Mouse (Mus musculus) gonadal fat pad, adult 2 months (tissue): Measurements from ENCODE around the gene Nf2. TPM values are rescaled to one million over a fixed set of nuclear protein-coding genes. Genes with fewer than 3 reads are reported as not detected.
A peak's percentile ranks its signal among the peaks of the same experiment; 100 is the strongest.

Experiments
- DNase-seq: peaks from one replicate; pipeline ENCODE4 v3.0.0-alpha.2; 2012; ENCODE audit warnings: low read depth
- polyA plus RNA-seq: library from polyadenylated mRNA; depleted of rRNA; stranded (reverse); fragments of >200 nt; gene quantifications from 2 replicates; pipeline ENCODE4 v1.2.3, GENCODE M21; 2012; rRNA removed

The Nf2 gene
- polyA plus RNA-seq, 1 experiment, result 41.0 TPM

DNA sequence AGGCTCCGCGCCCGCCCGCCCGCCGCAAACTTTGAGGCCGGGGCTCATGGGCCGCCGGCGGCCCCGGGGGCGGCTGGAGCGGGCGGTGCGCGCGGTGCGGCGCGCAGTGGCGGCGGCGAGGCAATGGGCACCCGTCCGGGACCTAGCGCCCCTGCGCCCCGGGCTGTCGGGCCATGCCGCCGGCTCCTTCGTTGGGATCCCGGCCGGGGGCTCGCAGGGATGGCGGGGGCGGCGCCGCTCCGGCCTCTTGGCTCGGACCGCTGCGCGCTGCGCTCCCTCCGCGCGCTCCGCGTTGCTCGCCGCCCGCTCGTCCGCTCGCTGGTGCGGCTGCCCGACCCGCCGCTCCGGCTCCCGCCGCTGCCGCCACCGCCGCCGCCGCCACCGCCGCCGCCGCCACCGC, 102.6 kb downstream of the Nf2 start, which contains the start of gene Cabp7:
TSS of gene Cabp7 (minus strand) at position 46 of the 400 bp plus-strand sequence.
- no peak for DNase-seq

DNA sequence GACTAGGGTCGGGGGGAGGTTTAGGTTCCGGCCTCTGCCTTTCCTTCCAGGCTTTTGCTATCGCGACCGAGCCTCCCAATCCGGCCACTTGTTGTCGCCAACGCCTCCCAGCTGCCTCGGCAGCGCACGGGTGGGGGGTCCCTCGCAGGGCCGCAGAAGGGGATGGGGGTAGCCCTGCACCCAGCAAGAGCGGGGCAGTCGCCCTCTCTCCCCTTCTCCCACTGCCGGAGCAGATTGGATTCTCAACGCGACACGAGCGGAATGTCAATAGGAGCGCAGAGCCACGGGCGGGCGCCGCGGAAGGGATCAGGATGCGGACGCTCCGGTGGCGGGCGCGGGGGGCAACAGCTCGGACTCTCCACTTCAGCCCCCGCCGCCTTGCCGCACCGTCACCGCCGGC, 103.4 kb downstream of the Nf2 start:
- DNase-seq, result no peak

DNA sequence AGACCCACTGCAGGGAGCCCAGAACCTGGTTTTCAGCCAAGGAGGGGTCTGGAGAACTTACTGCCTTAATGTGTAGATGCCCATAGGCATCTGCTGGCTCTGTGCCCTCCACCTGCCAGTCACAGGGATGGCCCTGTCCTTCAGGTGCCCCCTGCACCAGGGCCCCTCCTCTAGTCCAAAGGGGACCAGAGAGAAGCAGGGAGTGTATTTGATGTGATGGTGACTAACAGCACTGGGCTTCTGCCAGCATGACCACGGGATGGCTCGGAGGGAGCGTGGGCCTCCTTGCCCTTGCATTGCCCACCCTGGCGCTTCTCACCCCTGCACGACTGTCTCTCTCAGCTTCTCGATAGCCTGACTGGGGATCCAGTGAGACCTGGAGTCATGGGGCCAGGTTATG, 104.6 kb downstream of the Nf2 start:
- DNase-seq, result no peak

DNA sequence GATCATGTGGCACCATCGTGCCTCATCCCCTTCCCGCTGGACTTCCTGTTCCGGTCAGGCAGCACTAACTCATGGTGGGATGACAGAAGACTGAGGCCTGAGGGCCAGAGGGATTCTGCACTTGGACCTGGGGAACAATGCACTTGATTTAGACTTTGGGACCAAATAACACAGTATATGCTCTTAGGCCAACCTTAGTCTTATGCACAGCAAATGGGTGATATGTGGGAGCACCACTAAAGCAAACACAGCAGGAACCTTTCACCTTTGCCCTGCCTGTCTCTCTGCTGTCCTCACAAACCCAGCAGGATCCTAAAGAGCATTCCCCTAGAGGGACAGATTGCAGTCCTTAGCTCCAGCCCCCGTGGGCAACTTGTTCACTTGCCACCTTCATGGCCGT, 108.6 kb downstream of the Nf2 start:
- no peak for DNase-seq

- no peak for DNase-seq
These were observed 110.6 kb downstream of the Nf2 start for GRCm38 (mm10) chr11:4738719-4739118.

DNA sequence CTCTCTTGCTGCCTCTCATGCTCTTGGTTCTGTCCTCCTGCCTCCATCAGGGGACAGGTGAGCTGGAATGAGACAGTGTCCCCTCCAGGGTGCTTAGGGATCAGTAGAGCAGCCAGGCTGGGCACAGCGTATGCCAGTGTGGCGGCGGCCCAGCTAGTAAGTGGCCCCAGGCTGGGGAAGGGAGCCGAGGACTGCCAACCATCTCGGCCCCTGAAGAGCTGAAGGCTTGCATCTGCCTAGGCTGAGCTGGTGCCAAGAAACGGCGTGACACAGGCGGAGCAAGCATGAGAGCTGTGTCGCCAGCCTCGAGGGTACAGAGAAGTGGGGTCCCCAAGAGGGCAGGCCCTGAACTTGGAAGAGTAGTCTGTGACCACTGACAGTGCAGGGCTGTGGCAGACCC, 111.7 kb downstream of the Nf2 start:
- DNase-seq, result no peak

DNA sequence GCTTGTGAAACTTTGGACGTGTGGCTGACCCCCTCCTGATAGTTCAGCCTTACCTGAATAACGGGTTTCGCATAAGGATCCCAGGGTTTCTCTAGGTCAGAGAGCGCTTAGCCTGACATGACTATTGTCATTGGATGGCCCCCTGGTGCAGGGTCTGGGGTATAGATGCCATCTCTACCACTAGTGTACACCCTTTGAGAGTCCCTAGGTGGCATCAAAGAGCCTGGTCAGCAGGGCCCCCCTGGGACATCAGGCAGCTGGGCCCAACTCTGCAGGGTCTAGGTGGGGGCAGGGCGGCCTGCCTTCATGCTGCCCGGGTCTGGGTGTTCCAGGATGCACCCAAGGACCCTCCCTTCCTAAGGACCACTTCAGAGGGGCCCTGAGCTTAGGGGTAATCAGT, 113.0 kb downstream of the Nf2 start:
- no peak for DNase-seq

DNA sequence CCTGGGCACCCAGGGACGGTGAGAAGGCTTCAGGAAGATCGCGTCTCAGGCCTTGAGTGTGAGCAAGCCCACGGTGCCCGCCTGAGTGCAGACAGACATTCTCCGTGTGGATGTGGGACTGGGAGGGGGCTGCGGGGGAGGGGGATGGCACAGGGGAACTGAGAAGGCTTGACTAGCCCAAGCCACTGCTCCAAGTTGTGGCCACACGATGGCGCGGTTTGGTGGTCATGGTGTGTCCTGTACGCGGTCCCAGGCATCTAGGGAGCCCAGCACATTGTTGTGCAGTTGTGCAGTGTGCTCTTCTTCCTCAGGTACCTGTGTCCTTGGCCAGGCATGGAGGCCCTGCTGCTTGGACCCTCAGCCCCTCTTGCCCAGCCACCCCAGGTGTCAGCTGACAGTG, 115.2 kb downstream of the Nf2 start:
- DNase-seq, result no peak

DNA sequence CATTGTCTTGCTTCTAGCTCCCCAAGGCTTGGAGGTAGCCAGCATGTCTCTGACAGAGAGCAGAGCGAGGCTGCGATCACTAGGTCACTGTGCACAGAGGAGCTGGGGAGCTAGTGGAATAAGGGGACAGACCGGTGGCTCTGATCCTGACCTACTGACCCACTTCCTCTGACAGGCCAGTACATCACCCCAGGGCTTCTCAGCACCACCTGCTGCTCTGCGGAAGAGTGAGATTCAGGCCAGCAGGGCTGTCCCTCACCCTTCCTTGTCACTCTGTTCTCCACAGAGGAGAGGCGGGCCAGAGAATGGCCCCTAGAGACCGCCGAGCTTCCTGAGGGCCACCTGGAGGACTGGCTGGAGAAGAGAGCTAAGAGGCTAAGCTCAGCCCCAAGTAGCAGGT, 117.6 kb downstream of the Nf2 start:
- no peak for DNase-seq

- DNase-seq, result no peak
These were observed 118.4 kb downstream of the Nf2 start for GRCm38 (mm10) chr11:4730913-4731312.

- DNase-seq, result peak; percentile 82
These were observed 119.2 kb downstream of the Nf2 start for GRCm38 (mm10) chr11:4730096-4730495.

DNA sequence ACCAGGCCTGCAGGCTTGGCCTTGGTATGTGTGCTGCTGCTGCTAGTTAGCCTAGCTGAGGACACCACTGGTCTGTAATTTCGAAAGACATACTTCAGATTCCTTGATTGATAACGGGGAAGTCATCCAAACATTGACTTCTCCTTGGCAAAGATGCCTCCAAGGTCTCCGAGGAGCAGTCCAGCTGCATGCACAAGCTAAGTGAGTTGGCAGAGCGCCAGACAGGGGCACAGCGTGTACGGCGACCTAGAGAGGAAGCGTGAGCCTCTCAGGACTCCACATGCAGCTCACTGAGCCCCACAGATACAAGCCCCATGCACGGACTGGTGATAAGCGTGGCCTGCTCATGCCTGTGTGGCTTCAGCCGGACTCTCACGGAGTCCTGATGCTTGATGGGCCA, 119.7 kb downstream of the Nf2 start:
- DNase-seq, result peak; percentile 96

- DNase-seq, result no peak
These were observed 127.6 kb downstream of the Nf2 start for GRCm38 (mm10) chr11:4721728-4722127.

GRCm38 (mm10) chr11:4720900-4721580, 128.3 kb downstream of the Nf2 start:
- no peak for DNase-seq

- DNase-seq, result no peak
These were observed 128.9 kb downstream of the Nf2 start for GRCm38 (mm10) chr11:4720393-4720792.

DNA sequence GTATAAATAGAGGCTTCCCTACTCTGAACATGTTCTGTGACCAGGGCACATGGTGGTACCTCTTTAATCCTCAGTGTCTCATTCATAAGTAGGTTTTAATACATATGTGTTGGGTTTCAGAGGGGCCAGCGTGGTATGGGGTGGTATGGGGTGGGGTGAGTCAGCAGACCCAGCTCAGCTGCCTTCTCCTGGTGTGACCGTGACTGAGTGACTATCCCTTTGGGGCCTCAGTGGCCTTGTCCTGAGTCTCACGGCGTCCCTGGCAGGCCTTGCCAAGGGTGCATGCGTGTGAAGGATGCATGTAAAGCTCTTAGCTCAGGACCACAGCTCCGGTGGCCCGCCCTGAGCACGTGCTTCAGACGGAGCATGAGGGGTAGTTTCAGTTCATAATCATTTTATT, 129.4 kb downstream of the Nf2 start:
- DNase-seq, result no peak

DNA sequence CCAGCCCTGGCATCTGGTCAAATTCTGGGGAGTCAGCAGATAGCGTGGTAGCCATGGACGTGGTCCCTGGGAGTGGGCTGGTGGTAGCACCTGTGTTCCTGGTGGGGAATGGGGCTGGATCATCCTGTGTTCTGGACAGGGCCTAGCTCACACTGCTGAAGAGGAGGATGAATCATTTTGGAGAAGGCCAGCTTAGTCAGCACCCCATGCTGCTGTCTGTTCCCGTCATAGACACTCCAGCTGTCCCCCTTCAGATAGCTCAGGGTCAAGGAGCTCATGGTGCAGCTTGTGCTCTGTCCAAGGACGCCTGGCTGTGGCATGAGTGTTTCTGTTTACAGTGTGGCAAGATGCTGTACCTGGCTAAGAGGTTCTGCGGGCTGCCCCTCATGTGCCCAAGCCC, 130.8 kb downstream of the Nf2 start:
- no peak for DNase-seq

GRCm38 (mm10) chr11:4716530-4717236, 132.7 kb downstream of the Nf2 start:
- no peak for DNase-seq

Other genes with a start within 250 kb of the Nf2 start
- gene Gm11032, start 229.5 kb downstream of the Nf2 start, polyA plus RNA-seq, result not detected in 2 replicates
- gene Ascc2, start 211.8 kb downstream of the Nf2 start, polyA plus RNA-seq, result 14.5 and 16.7 TPM in 2 replicates
- 542 and 896 TPM in 2 replicates for gene Uqcr10, start 145.2 kb downstream of the Nf2 start, polyA plus RNA-seq
- 32.7 and 38.8 TPM in 2 replicates for gene Zmat5, start 144.9 kb downstream of the Nf2 start, polyA plus RNA-seq
- gene Cabp7, start 102.8 kb downstream of the Nf2 start, polyA plus RNA-seq, result 0.07 TPM in 1 of 2 replicates, not detected in the other
- gene Nipsnap1, start 24.4 kb upstream of the Nf2 start, polyA plus RNA-seq, result 19.6 and 19.9 TPM in 2 replicates
- 17.9 and 21.3 TPM in 2 replicates for gene Thoc5, start 45.8 kb upstream of the Nf2 start, polyA plus RNA-seq
- 0.03 and 0.16 TPM in 2 replicates for gene Nefh, start 98.5 kb upstream of the Nf2 start, polyA plus RNA-seq
- 102 and 104 TPM in 2 replicates for gene Ap1b1, start 137.3 kb upstream of the Nf2 start, polyA plus RNA-seq
- gene Rasl10a, start 208.6 kb upstream of the Nf2 start, polyA plus RNA-seq, result 36.5 and 47.3 TPM in 2 replicates
- 157 and 228 TPM in 2 replicates for gene Gas2l1, start 215.8 kb upstream of the Nf2 start, polyA plus RNA-seq
- gene Rhbdd3, start 249.4 kb upstream of the Nf2 start, polyA plus RNA-seq, result 69.3 and 74.2 TPM in 2 replicates
- 277 and 449 TPM in 2 replicates for gene Ewsr1, start 249.7 kb upstream of the Nf2 start, polyA plus RNA-seq